Mouse (Mus musculus) macrophage (primary cell): Measurements from ENCODE around the gene Calml4. TPM values are rescaled to one million over a fixed set of nuclear protein-coding genes. Genes with fewer than 3 reads are reported as not detected.
"Not testable (repeated sequence)": the region's sequence is repeated elsewhere in the genome, so short reads cannot be mapped to it uniquely, and the experiment has no call there.

ENCODE experiments used
- H3K27ac ChIP-seq: fragments of 350-480 bp; formaldehyde crosslinking; 2 replicates; pipeline ENCODE4 v1.9.0; 2021
- H3K36me3 ChIP-seq: fragments of 350-480 bp; formaldehyde crosslinking; 2 replicates; pipeline ENCODE4 v1.9.0; 2021; ENCODE audit errors: inconsistent target
- H3K4me3 ChIP-seq: fragments of 350-480 bp; formaldehyde crosslinking; 2 replicates; pipeline ENCODE4 v1.9.0; 2021; ENCODE audit errors: inconsistent target
- H3K79me2 ChIP-seq: fragments of 350-480 bp; formaldehyde crosslinking; 2 replicates; pipeline ENCODE4 v1.9.0; 2021; ENCODE audit errors: inconsistent target
- WGBS: methylation state at CpG from one replicate; pipeline ENCODE4 v1.1.7; 2026; ENCODE audit warnings: inconsistent platforms; ENCODE audit not compliant: missing documents; 5-methylcytosine and 5-hydroxymethylcytosine counted together
- polyA plus RNA-seq: library from polyadenylated mRNA; stranded (reverse); fragments of 250-400 nt; gene quantifications from 3 replicates; pipeline ENCODE4 v1.2.4, GENCODE M21; 2018; ENCODE audit warnings: inconsistent platforms
- total RNA-seq, 78 experiments: library from RNA; depleted of rRNA; stranded (reverse); fragments of 250-400 nt; gene quantifications; 1 replicate in 9 of 78; 2 replicates in 24 of 78; 3 replicates in 43 of 78; 4 replicates in 2 of 78; pipeline ENCODE4 v1.2.4; 2018; ENCODE audit warnings: inconsistent platforms in 56 of 78

The Calml4 gene
- total RNA-seq (2018; cell fraction: chromatin; rRNA removed) = 1 to 10 TPM in 12 of 26 experiments, under 1 TPM in 2, not detected in 12; 0.29 to 5.3 (median 2.3) TPM
- total RNA-seq (2018; cell fraction: cytosol; rRNA removed) = 1 to 10 TPM in 13 of 26 experiments, under 1 TPM in 11, not detected in 2; 0.32 to 2.9 (median 1.4) TPM
- total RNA-seq (2018; cell fraction: nucleus; rRNA removed) = 1 to 10 TPM in 15 of 26 experiments, under 1 TPM in 6, not detected in 5; 0.55 to 6.1 (median 1.5) TPM
- 0.62 to 1.1 TPM (median 0.63 TPM) in 3 replicates for polyA plus RNA-seq

- Histone ChIP-seq H3K27ac (peak within 1 kb of the TSS; percentile 29), H3K36me3 (no peaks in the 10 kb centered on the region), H3K79me2 (no peaks in the 10 kb centered on the region), H3K4me3 (no peak within 1 kb of the TSS)
- 30% methylated on average over 12 of the region's 20 CpGs for WGBS
Observed at GRCm38 (mm10) chr9:62857719-62858261, at the start of gene Calml4. Calml4 (plus strand) TSS chr9:62858080.

- Histone ChIP-seq H3K36me3 (no peaks in the 10 kb centered on the region), H3K27ac (peak overlapping the region; percentile 81), H3K79me2 (peaks cover 61% of the 10 kb centered on the region), H3K4me3 (peak overlapping the region; percentile 97)
- WGBS = 36% methylated on average over 8 of the region's 8 CpGs
Observed at GRCm38 (mm10) chr9:62810095-62810494, 47.8 kb upstream of the Calml4 start.

GRCm38 (mm10) chr9:62810543-62811515 lies 47.1 kb upstream of the Calml4 start:
- peak overlapping the region; percentile 81 for H3K27ac ChIP-seq
- peaks cover 54% of the 10 kb centered on the region for H3K79me2 ChIP-seq
- H3K4me3 ChIP-seq = peak overlapping the region; percentile 97
- H3K36me3 ChIP-seq = no peaks in the 10 kb centered on the region
- whole genome bisulfite sequencing = 1% methylated on average over 57 of the region's 58 CpGs

- H3K79me2 ChIP-seq = peaks cover 46% of the 10 kb centered on the region
- under 1% methylated on average over 66 of the region's 68 CpGs for WGBS
- peak within 1 kb of the TSS; percentile 97 for H3K4me3 ChIP-seq
- H3K36me3 ChIP-seq = no peaks in the 10 kb centered on the region
- H3K27ac ChIP-seq = peak within 1 kb of the TSS; percentile 99
Observed at GRCm38 (mm10) chr9:62811516-62812121, 46.3 kb upstream of the Calml4 start, which contains the start of gene Fem1b. Fem1b (minus strand) TSS chr9:62811934.

GRCm38 (mm10) chr9:62812216-62813049 lies 45.4 kb upstream of the Calml4 start:
- WGBS = 29% methylated on average over 14 of the region's 14 CpGs
- Histone ChIP-seq H3K79me2 (peaks cover 37% of the 10 kb centered on the region), H3K4me3 (peak overlapping the region; percentile 22), H3K27ac (peak overlapping the region; percentile 99), H3K36me3 (no peaks in the 10 kb centered on the region)

- H3K4me3 ChIP-seq = no peak overlapping the region
- no peak overlapping the region for H3K27ac ChIP-seq
- peaks cover 14% of the 10 kb centered on the region for H3K79me2 ChIP-seq
- no peaks in the 10 kb centered on the region for H3K36me3 ChIP-seq
- WGBS = 86% methylated on average over 2 of the region's 2 CpGs
Observed at GRCm38 (mm10) chr9:62814751-62815150, 43.1 kb upstream of the Calml4 start.

- WGBS = 91% methylated on average over 9 of the region's 9 CpGs
- Histone ChIP-seq H3K4me3 (no peak overlapping the region), H3K36me3 (no peaks in the 10 kb centered on the region), H3K27ac (no peak overlapping the region), H3K79me2 (no peaks in the 10 kb centered on the region)
Observed at GRCm38 (mm10) chr9:62816323-62817098, 41.4 kb upstream of the Calml4 start.

- no peak overlapping the region; the same call in 1 of the 2 replicates for H3K27ac ChIP-seq
- no peaks in the 10 kb centered on the region for H3K79me2 ChIP-seq
- H3K36me3 ChIP-seq = no peaks in the 10 kb centered on the region
- no peak overlapping the region for H3K4me3 ChIP-seq
- 52% methylated on average over 10 of the region's 12 CpGs for WGBS
Observed at GRCm38 (mm10) chr9:62817099-62817571, 40.7 kb upstream of the Calml4 start.

GRCm38 (mm10) chr9:62817828-62818614 lies 39.9 kb upstream of the Calml4 start:
- Histone ChIP-seq H3K36me3 (no peaks in the 10 kb centered on the region), H3K4me3 (no peak overlapping the region), H3K79me2 (no peaks in the 10 kb centered on the region), H3K27ac (no peak overlapping the region; the same call in 1 of the 2 replicates)
- WGBS = 90% methylated on average over 4 of the region's 4 CpGs

- Histone ChIP-seq H3K36me3 (no peaks in the 10 kb centered on the region), H3K4me3 (no peak overlapping the region), H3K79me2 (no peaks in the 10 kb centered on the region), H3K27ac (no peak overlapping the region)
- 100% methylated on average over 1 of the region's 3 CpGs for WGBS
Observed at GRCm38 (mm10) chr9:62819494-62819893, 38.4 kb upstream of the Calml4 start.

GRCm38 (mm10) chr9:62819910-62820309 lies 38.0 kb upstream of the Calml4 start:
- not testable (repeated sequence) for H3K27ac ChIP-seq, H3K36me3 ChIP-seq, H3K79me2 ChIP-seq, H3K4me3 ChIP-seq
- WGBS = 94% methylated on average over 5 of the region's 6 CpGs

GRCm38 (mm10) chr9:62820829-62821228 lies 37.1 kb upstream of the Calml4 start:
- WGBS = 93% methylated on average over 6 of the region's 6 CpGs
- H3K36me3 ChIP-seq = no peaks in the 10 kb centered on the region
- H3K79me2 ChIP-seq = no peaks in the 10 kb centered on the region
- H3K4me3 ChIP-seq = no peak overlapping the region
- no peak overlapping the region for H3K27ac ChIP-seq
